Mouse (Mus musculus): ENCODE results near the gene Zfp990.
"Not testable (repeated sequence)": the region's sequence is repeated elsewhere in the genome, so short reads cannot be mapped to it uniquely, and the experiment has no call there.

The Zfp990 gene

GRCm38 (mm10) chr4:145586046-145586445, 75.5 kb downstream of the Zfp990 start:
- DNase-seq (ENCODE audit: extremely low spot score, low read depth, low spot score), result not testable (repeated sequence)

Data from hindlimb bud, embryonic 11.5 days (tissue).